Comparison of ENCODE assay signal across 21 mouse cellular contexts in genomic region chr11:6078737-6079136, GRCm38 (mm10).
"Had no signal": no experiment of that assay in that cellular context is flagged by ENCODE, and none has a peak within 500 bp of the region (broad histone marks: within the 10 kb centered on the region; RNA-seq: fewer than 3 reads in every experiment).

No protein-coding gene starts in this region.

- ATAC-seq: liver, postnatal 0 days; lung, postnatal 0 days; midbrain, embryonic 16.5 days had no signal

- H3K4me2 ChIP-seq: lung, embryonic 15.5 days; midbrain, embryonic 12.5 days; neural tube, embryonic 13.5 days; neural tube, embryonic 15.5 days; stomach, embryonic 15.5 days had no signal

- H3K4me1 ChIP-seq: megakaryocyte, embryonic 14.5 days; midbrain, embryonic 12.5 days; stomach, embryonic 15.5 days had no signal

- H3K4me3 ChIP-seq: lung, embryonic 15.5 days; megakaryocyte, embryonic 14.5 days; midbrain, embryonic 12.5 days; myocyte; neural tube, embryonic 13.5 days; neural tube, embryonic 15.5 days; stomach, embryonic 15.5 days had no signal

- H3K27me3 ChIP-seq: lung, embryonic 15.5 days; midbrain, embryonic 12.5 days; neural tube, embryonic 13.5 days; neural tube, embryonic 15.5 days; stomach, embryonic 15.5 days had no signal

- DNase-seq: liver, postnatal 0 days; lung, adult 2 months; lung, postnatal 14 days; lung, postnatal 36 days; midbrain, embryonic 14.5 days; retina, postnatal 1 day; right cerebral cortex, postnatal 14 days; thymus, adult 2 months; thymus, postnatal 25 days; thymus, postnatal 4 days had no signal

- H3K36me3 ChIP-seq: lung, embryonic 15.5 days; midbrain, embryonic 12.5 days; neural tube, embryonic 13.5 days; neural tube, embryonic 15.5 days; stomach, embryonic 15.5 days had no signal

- H3K9ac ChIP-seq: liver, postnatal 0 days; lung, embryonic 15.5 days; midbrain, embryonic 12.5 days; neural tube, embryonic 13.5 days; neural tube, embryonic 15.5 days; stomach, embryonic 15.5 days had no signal

- H3K27ac ChIP-seq: lung, embryonic 15.5 days; macrophage; midbrain, embryonic 12.5 days; neural tube, embryonic 13.5 days; neural tube, embryonic 15.5 days; stomach, embryonic 15.5 days; stomach, postnatal 0 days had no signal

- H3K9me3 ChIP-seq: lung, embryonic 15.5 days; megakaryocyte, embryonic 14.5 days; midbrain, embryonic 12.5 days; neural tube, embryonic 13.5 days; neural tube, embryonic 15.5 days; stomach, embryonic 15.5 days had no signal
